Mouse (Mus musculus) CH12.LX (cell line): ENCODE measurements around the gene Nudt5.

Experiments used
- CTCF ChIP-seq, 2 experiments: IDR thresholded peaks in 1 of 2; conservative IDR thresholded peaks in 1 of 2; 2 replicates each; pipeline ENCODE4 v1.5.1; 2011 to 2012; ENCODE audit warnings: low read depth in 2 of 2, low read length in 2 of 2, improper control_type of control experiment in 1 of 2, inconsistent platforms in 1 of 2, mild to moderate bottlenecking in 1 of 2, moderate library complexity in 1 of 2
- EP300 ChIP-seq: IDR thresholded peaks from 2 replicates; pipeline ENCODE4 v1.6.1; 2011; ENCODE audit warnings: low read length, improper control_type of control experiment
- HCFC1 ChIP-seq: IDR thresholded peaks from 2 replicates; pipeline ENCODE4 v1.6.1; 2012; ENCODE audit warnings: low read depth, mild to moderate bottlenecking, inconsistent platforms, low read length, improper control_type of control experiment
- MAFK ChIP-seq: IDR thresholded peaks from 2 replicates; pipeline ENCODE4 v1.6.1; 2011; ENCODE audit warnings: low read length, improper control_type of control experiment; ENCODE audit not compliant: insufficient replicate concordance
- MAX ChIP-seq: IDR thresholded peaks from 2 replicates; pipeline ENCODE4 v1.6.1; 2011; ENCODE audit warnings: low read length, improper control_type of control experiment
- PAX5 ChIP-seq: IDR thresholded peaks from 2 replicates; pipeline ENCODE4 v1.6.1; 2012; ENCODE audit warnings: low read length, inconsistent platforms, mixed read lengths
- POLR2A ChIP-seq: IDR thresholded peaks from 2 replicates; pipeline ENCODE4 v1.6.1; 2011; ENCODE audit warnings: low read depth, mild to moderate bottlenecking, improper control_type of control experiment, low read length
- SMC3 ChIP-seq: IDR thresholded peaks from 2 replicates; pipeline ENCODE4 v1.6.1; 2011; ENCODE audit warnings: low read depth, low read length, improper control_type of control experiment
- TCF12 ChIP-seq: IDR thresholded peaks from 2 replicates; pipeline ENCODE4 v1.6.1; 2014; ENCODE audit warnings: low read depth, mild to moderate bottlenecking, inconsistent platforms, low read length, improper control_type of control experiment
- USF1 ChIP-seq: IDR thresholded peaks from 2 replicates; pipeline ENCODE4 v1.6.1; 2014; ENCODE audit warnings: low read depth, mild to moderate bottlenecking, inconsistent platforms, low read length, improper control_type of control experiment
- ZC3H11A ChIP-seq: IDR thresholded peaks from 2 replicates; pipeline ENCODE4 v1.6.1; 2012; ENCODE audit warnings: low read depth, mild to moderate bottlenecking, inconsistent platforms, low read length, improper control_type of control experiment

DNA sequence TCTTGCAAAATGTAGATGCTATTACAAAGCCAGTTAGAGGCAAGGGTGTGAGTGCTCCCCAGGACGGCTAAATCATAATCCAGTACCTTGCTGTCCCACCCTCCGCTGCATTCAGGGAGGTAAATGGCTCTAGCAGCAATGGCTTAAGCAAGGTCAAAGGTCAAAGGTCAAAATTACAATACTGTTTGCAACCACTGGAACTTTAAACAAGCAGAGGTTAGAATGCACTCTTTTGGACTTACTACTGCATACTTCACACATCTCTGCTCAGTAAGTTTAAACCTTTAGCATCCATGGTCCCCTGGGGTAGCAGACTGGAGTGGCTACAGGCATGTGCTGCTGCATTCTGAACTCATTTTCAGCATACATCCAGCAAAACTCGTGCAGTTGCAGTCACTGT lies 32.6 kb downstream of the Nudt5 start:
- no peak for TF ChIP-seq TCF12
- TF ChIP-seq EP300: no peak
- TF ChIP-seq HCFC1: no peak
- TF ChIP-seq POLR2A: no peak
- TF ChIP-seq ZC3H11A: no peak
- TF ChIP-seq CTCF (conservative IDR thresholded peaks at IDR 0.05 in 1 of 2, IDR thresholded peaks at IDR 0.05 in 1 of 2; ENCODE audit: low read depth in 2 of 2, low read length in 2 of 2): no peak
- no peak for TF ChIP-seq SMC3
- TF ChIP-seq USF1: no peak
- no peak for TF ChIP-seq PAX5
- TF ChIP-seq MAFK: no peak
- no peak for TF ChIP-seq MAX
